Comparison of ENCODE assay signal across 9 mouse cellular contexts in the genomic region with DNA sequence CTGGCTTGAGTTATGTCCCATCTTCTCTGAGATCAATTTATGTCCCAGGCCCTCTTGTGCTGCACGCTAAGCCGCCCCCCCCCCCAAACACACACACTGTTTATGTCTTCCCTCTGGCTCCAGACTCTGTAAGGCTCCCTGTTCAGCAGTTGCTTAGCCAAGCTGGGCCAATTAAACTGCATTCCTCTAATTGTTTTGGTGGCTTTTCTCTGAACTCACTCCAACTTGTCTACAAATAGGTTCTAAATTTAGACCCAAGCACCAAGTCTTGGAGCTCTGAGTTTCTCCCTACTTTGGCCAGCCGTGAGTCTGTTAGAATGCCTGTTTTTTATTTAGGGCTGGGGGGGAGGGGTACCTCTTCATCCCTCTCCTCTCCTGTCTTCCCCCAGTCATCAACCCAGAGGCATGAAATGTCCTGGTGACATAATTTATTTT.
DNase-seq lines count a peak whose midpoint lies in the region; ATAC-seq and TF ChIP-seq lines count a peak whose summit lies in the region.
"Had no signal": no experiment of that assay in that cellular context is flagged by ENCODE, and none has a peak within 500 bp of the region (broad histone marks: within the 10 kb centered on the region; RNA-seq: fewer than 3 reads in every experiment).

No protein-coding gene starts in this region.

- no peak overlapping the region for H3K27ac ChIP-seq in left cerebral cortex, adult 2 months
- peak overlapping the region; percentile 78 for H3K27ac ChIP-seq in embryonic facial prominence, embryonic 13.5 days
- H3K27ac ChIP-seq: midbrain, embryonic 12.5 days had no signal

- ATAC-seq in embryonic facial prominence, embryonic 13.5 days (ENCODE audit: insufficient number of reproducible peaks, insufficient read depth, low FRiP score, low TSS enrichment, low read depth), result peak; percentile 77
- no peak for ATAC-seq in megakaryocyte progenitor cell, adult 5-6 weeks (replicated peaks; ENCODE audit: poor library complexity)

- H3K9ac ChIP-seq in embryonic facial prominence, embryonic 13.5 days, result no peak overlapping the region
- H3K9ac ChIP-seq: midbrain, embryonic 12.5 days had no signal

- H3K9me3 ChIP-seq in embryonic facial prominence, embryonic 13.5 days, result no peaks in the 10 kb centered on the region
- H3K9me3 ChIP-seq: midbrain, embryonic 12.5 days had no signal

- H3K36me3 ChIP-seq in embryonic facial prominence, embryonic 13.5 days, result no peaks in the 10 kb centered on the region
- H3K36me3 ChIP-seq: midbrain, embryonic 12.5 days had no signal

- WGBS in embryonic facial prominence, embryonic 13.5 days, result 10% methylated on average over 3 of the region's 3 CpGs

- no peak overlapping the region for H3K4me3 ChIP-seq in left cerebral cortex, adult 2 months
- H3K4me3 ChIP-seq in embryonic facial prominence, embryonic 13.5 days, result no peak overlapping the region
- H3K4me3 ChIP-seq: midbrain, embryonic 12.5 days had no signal

- no peaks in the 10 kb centered on the region for H3K27me3 ChIP-seq in embryonic facial prominence, embryonic 13.5 days
- H3K27me3 ChIP-seq: midbrain, embryonic 12.5 days had no signal

- no peak for TF ChIP-seq CTCF in left cerebral cortex, adult 2 months (IDR thresholded peaks at IDR 0.05)

- DNase-seq in left cerebral cortex, postnatal 25 days (ENCODE audit: low spot score in 2 of 2), result peak; percentile 9 to 30
- DNase-seq in left cerebral cortex, adult 2 months (ENCODE audit: extremely low spot score in 1 of 2, low spot score in 2 of 2), result no peak
- DNase-seq in kidney, adult 8-10 months, result peak; percentile 2 to 47
- DNase-seq in lung, postnatal 4 days, result peak; percentile 11 to 43
- no peak for DNase-seq in cerebellum, adult 11 months
- DNase-seq in urinary bladder, postnatal 25 days (ENCODE audit: low spot score), result no peak

- peak overlapping the region; percentile 9; the same call in 1 of the 2 replicates for H3K4me2 ChIP-seq in embryonic facial prominence, embryonic 13.5 days
- H3K4me2 ChIP-seq: midbrain, embryonic 12.5 days had no signal

- intact Hi-C loops in left cerebral cortex, postnatal 25 days (cut with DNase I), result no loop called here
- intact Hi-C loops in left cerebral cortex, adult 2 months (cut with DNase I), result no loop called here

- peaks cover 33% of the 10 kb centered on the region for H3K4me1 ChIP-seq in embryonic facial prominence, embryonic 13.5 days

Comparison
In these comparisons a context has a peak if more than half of its experiments do, and no peak if none do; other contexts are left out.
1. DNase-seq: peak in left cerebral cortex, postnatal 25 days (2 of 2), kidney, adult 8-10 months (2 of 2) and lung, postnatal 4 days (2 of 2); none in left cerebral cortex, adult 2 months (0 of 2), cerebellum, adult 11 months (single experiment) and urinary bladder, postnatal 25 days (single experiment).